Mouse (Mus musculus): ENCODE results near the gene Olfr69. TPM values are rescaled to one million over a fixed set of nuclear protein-coding genes. Genes with fewer than 3 reads are reported as not detected.

Gene Olfr69
- not detected for polyA plus RNA-seq (2017; shearing (Covaris generic))

DNA sequence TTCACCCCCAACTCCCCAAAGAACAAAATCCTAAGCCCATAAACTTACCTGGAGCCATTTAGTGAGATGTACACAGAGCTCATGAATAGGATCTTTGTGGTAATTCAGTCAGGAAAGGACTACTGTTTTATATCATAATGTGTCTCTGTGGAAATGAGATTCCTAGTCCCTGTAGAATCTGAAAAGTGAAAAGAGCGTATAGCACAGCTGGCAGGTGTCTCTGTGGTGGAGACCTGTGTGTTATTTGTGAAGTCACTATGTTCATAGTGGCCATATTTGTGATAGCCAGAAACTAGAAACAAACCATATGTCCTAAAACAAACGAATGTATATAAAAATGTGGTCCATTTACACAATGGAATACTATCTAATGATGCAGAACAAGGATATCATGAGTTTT, at the start of gene Olfr69:
Olfr69 (minus strand) TSS at position 101 of the 400 bp plus-strand sequence.

DNA sequence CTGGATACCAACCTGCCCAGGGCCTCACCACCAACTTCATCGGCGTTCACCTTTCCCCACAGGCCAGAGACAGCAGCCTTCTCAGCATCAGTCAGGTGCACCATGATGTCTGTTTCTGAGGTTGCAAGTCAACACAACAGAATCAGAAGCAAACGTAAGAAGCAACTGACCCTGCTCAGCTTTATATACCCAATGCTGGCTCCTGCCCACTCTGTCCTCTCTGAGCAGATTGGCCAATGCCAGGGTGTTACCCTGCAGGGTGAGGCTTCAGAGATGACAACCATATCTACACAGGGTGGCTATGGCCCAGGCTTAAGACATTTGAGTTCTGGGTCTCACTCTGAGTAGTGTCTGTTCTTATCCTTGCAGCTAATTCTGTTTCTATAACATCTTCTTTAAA, 42.4 kb upstream of the Olfr69 start, which contains the start of gene Hbb-bt:
Hbb-bt (minus strand) TSS at position 231 of the 400 bp plus-strand sequence.

GRCm38 (mm10) chr7:103791721-103792120, 20.3 kb upstream of the Olfr69 start, which contains the start of gene Olfr67:
Olfr67 (minus strand) TSS chr7:103791821.

GRCm38 (mm10) chr7:103779598-103779997, 8.2 kb upstream of the Olfr69 start, which contains the start of gene Olfr68:
Olfr68 (minus strand) TSS chr7:103779698.

DNA sequence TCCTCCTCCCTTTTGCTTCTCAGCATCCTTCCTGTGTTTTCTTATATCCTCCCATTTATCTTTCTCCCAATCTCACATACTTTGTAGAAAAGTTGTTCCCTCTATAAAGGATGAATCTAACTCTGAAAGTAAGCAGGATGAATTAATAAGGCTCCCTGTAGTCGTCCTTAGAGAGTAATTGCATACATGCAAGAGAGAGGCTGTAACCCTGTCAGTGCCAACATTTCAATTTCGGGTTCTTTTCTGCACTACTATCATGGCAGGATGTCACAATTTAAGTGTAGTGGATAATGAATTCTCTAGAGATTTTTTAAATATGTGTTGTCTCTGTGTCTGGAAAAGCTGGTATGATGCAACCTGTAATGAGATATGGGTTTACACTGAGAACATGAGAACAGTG, 14.2 kb downstream of the Olfr69 start, which contains the start of gene Olfr630:
Olfr630 (minus strand) TSS at position 101 of the 400 bp plus-strand sequence.

GRCm38 (mm10) chr7:103744843-103745242, 26.6 kb downstream of the Olfr69 start, which contains the start of gene Olfr629:
Olfr629 (minus strand) TSS chr7:103744943.

DNA sequence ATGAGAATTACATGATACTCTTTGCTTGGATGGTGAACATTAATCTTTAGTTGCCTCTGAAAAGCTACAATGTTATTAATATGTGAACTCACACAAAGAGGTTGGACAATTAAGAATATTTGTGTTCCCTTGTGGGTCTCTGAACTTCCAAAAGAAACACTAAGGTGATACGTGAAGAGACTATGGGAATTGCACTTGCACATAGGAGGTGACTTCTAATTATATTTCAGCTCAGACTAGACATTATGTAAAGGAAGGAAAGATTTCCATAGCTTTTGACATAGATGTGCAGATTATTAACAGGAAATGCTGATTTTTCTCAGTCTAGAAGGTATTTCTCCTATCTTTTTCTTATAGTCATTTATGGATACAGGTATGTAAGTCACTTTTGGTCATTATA, 41.3 kb downstream of the Olfr69 start, which contains the start of gene Olfr628:
Olfr628 (plus strand) TSS at position 301 of the 400 bp plus-strand sequence.

Other genes starting within 250 kb of the Olfr69 start
- not detected for gene Olfr612, start 228.9 kb downstream of the Olfr69 start, polyA plus RNA-seq (2017; shearing (Covaris generic))
- not detected for gene Olfr613, start 223.5 kb downstream of the Olfr69 start, polyA plus RNA-seq (2017; shearing (Covaris generic))
- gene Olfr615, start 215.5 kb downstream of the Olfr69 start, polyA plus RNA-seq (2017; shearing (Covaris generic)) = not detected
- not detected for gene Olfr616, start 202.5 kb downstream of the Olfr69 start, polyA plus RNA-seq (2017; shearing (Covaris generic))
- not detected for gene Olfr617, start 198.5 kb downstream of the Olfr69 start, polyA plus RNA-seq (2017; shearing (Covaris generic))
- not detected for gene Olfr618, start 181.5 kb downstream of the Olfr69 start, polyA plus RNA-seq (2017; shearing (Covaris generic))
- not detected for gene Olfr619, start 171.0 kb downstream of the Olfr69 start, polyA plus RNA-seq (2017; shearing (Covaris generic))
- gene Olfr620, start 159.1 kb downstream of the Olfr69 start, polyA plus RNA-seq (2017; shearing (Covaris generic)) = 0.12 TPM
- not detected for gene Olfr622, start 128.9 kb downstream of the Olfr69 start, polyA plus RNA-seq (2017; shearing (Covaris generic))
- gene Olfr623, start 107.9 kb downstream of the Olfr69 start, polyA plus RNA-seq (2017; shearing (Covaris generic)) = not detected
- not detected for gene Olfr624, start 100.4 kb downstream of the Olfr69 start, polyA plus RNA-seq (2017; shearing (Covaris generic))
- gene Olfr625-ps1, start 88.9 kb downstream of the Olfr69 start, polyA plus RNA-seq (2017; shearing (Covaris generic)) = not detected
- not detected for gene Olfr243, start 56.9 kb downstream of the Olfr69 start, polyA plus RNA-seq (2017; shearing (Covaris generic))
- gene Olfr628, start 41.2 kb downstream of the Olfr69 start, polyA plus RNA-seq (2017; shearing (Covaris generic)) = not detected
- gene Olfr629, start 26.7 kb downstream of the Olfr69 start, polyA plus RNA-seq (2017; shearing (Covaris generic)) = not detected
- gene Olfr630, start 14.3 kb downstream of the Olfr69 start, polyA plus RNA-seq (2017; shearing (Covaris generic)) = not detected
- 0.09 TPM for gene Olfr68, start 8.1 kb upstream of the Olfr69 start, polyA plus RNA-seq (2017; shearing (Covaris generic))
- gene Olfr67, start 20.2 kb upstream of the Olfr69 start, polyA plus RNA-seq (2017; shearing (Covaris generic)) = not detected
- gene Hbb-bt, start 42.4 kb upstream of the Olfr69 start, polyA plus RNA-seq (2017; shearing (Covaris generic)) = 19.9 TPM
- 82.8 TPM for gene Hbb-bs, start 56.5 kb upstream of the Olfr69 start, polyA plus RNA-seq (2017; shearing (Covaris generic))
- gene Hbb-bh2, start 68.9 kb upstream of the Olfr69 start, polyA plus RNA-seq (2017; shearing (Covaris generic)) = not detected
- gene Hbb-bh1, start 71.6 kb upstream of the Olfr69 start, polyA plus RNA-seq (2017; shearing (Covaris generic)) = not detected
- not detected for gene Hbb-y, start 81.6 kb upstream of the Olfr69 start, polyA plus RNA-seq (2017; shearing (Covaris generic))
- gene Olfr66, start 114.7 kb upstream of the Olfr69 start, polyA plus RNA-seq (2017; shearing (Covaris generic)) = not detected
- not detected for gene Olfr64, start 122.9 kb upstream of the Olfr69 start, polyA plus RNA-seq (2017; shearing (Covaris generic))
- not detected for gene Olfr65, start 131.9 kb upstream of the Olfr69 start, polyA plus RNA-seq (2017; shearing (Covaris generic))
- not detected for gene Olfr631, start 157.2 kb upstream of the Olfr69 start, polyA plus RNA-seq (2017; shearing (Covaris generic))
- not detected for gene Olfr632, start 162.8 kb upstream of the Olfr69 start, polyA plus RNA-seq (2017; shearing (Covaris generic))
- not detected for gene Olfr633, start 172.8 kb upstream of the Olfr69 start, polyA plus RNA-seq (2017; shearing (Covaris generic))
- gene Olfr635, start 199.6 kb upstream of the Olfr69 start, polyA plus RNA-seq (2017; shearing (Covaris generic)) = 0.04 TPM
- gene Olfr638, start 227.2 kb upstream of the Olfr69 start, polyA plus RNA-seq (2017; shearing (Covaris generic)) = not detected
- not detected for gene Olfr639, start 245.7 kb upstream of the Olfr69 start, polyA plus RNA-seq (2017; shearing (Covaris generic))